Mouse (Mus musculus) embryo, embryonic 11.5 days (tissue): Measurements from ENCODE around the gene Pitpna.

Source experiments
- DNase-seq: peaks from one replicate; pipeline ENCODE4 v3.0.0-alpha.2; 2012; ENCODE audit warnings: low read depth, low spot score

Pitpna gene

GRCm38 (mm10) chr11:75563851-75564548 lies 23.9 kb upstream of the Pitpna start:
- no peak for DNase-seq

GRCm38 (mm10) chr11:75565849-75566248 lies 22.0 kb upstream of the Pitpna start:
- DNase-seq, result no peak

GRCm38 (mm10) chr11:75566276-75567196 lies 21.4 kb upstream of the Pitpna start:
- DNase-seq, result no peak

GRCm38 (mm10) chr11:75567346-75568114 lies 20.4 kb upstream of the Pitpna start:
- no peak for DNase-seq

- no peak for DNase-seq
Measured at GRCm38 (mm10) chr11:75568115-75568511, 19.8 kb upstream of the Pitpna start.

- no peak for DNase-seq
Measured at GRCm38 (mm10) chr11:75568962-75569361, 18.9 kb upstream of the Pitpna start.

- no peak for DNase-seq
Measured at GRCm38 (mm10) chr11:75570375-75571125, 17.3 kb upstream of the Pitpna start.

GRCm38 (mm10) chr11:75571126-75571990 lies 16.5 kb upstream of the Pitpna start:
- DNase-seq, result no peak

- DNase-seq, result no peak
Measured at GRCm38 (mm10) chr11:75572301-75572791, 15.6 kb upstream of the Pitpna start.

- DNase-seq, result peak; percentile 95
Measured at GRCm38 (mm10) chr11:75572854-75573650, 14.8 kb upstream of the Pitpna start.

- DNase-seq, result no peak
Measured at GRCm38 (mm10) chr11:75574378-75575123, 13.3 kb upstream of the Pitpna start.

- DNase-seq, result no peak
Measured at GRCm38 (mm10) chr11:75575560-75576123, 12.3 kb upstream of the Pitpna start.

GRCm38 (mm10) chr11:75578609-75579008 lies 9.3 kb upstream of the Pitpna start:
- no peak for DNase-seq

GRCm38 (mm10) chr11:75581495-75582149 lies 6.3 kb upstream of the Pitpna start:
- no peak for DNase-seq

GRCm38 (mm10) chr11:75583521-75583920 lies 4.4 kb upstream of the Pitpna start:
- DNase-seq, result no peak

- DNase-seq, result no peak
Measured at GRCm38 (mm10) chr11:75585061-75585460, 2.8 kb upstream of the Pitpna start.

- DNase-seq, result no peak
Measured at GRCm38 (mm10) chr11:75585978-75586377, 1.9 kb upstream of the Pitpna start.

GRCm38 (mm10) chr11:75586963-75587362 lies 934 bp upstream of the Pitpna start:
- no peak for DNase-seq
